Mouse (Mus musculus): Measurements from ENCODE around the gene Rtl10.

Gene Rtl10

DNA sequence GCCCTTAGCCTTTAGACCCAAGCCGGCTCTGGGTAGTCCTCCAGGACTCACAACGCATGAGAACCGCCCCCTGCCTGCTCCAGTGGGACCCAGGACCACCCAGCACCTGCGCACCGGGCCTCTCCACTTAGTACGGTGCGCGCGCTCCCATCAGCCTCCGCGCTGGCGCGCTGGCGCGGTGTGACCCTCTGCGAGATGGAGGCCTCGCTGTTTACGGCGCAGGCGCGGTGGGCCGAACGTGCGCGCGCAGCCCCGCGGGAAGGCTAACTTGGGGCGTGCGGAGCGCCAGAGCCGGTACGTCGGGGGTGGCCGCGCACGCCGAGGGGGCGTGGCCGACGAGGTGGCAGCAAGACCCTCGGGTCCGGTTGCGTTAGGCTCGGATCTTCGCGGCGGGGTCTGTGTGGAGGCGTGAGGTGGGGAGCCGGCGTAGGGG is at the start of gene Rtl10, which contains the start of gene Gnb1l:
TSS of gene Rtl10 (plus strand) at position 344 of the 433 bp plus-strand sequence.
TSS of gene Gnb1l (plus strand) at position 156 of the 433 bp plus-strand sequence.
- peak; percentile 96 to 97 for DNase-seq

DNA sequence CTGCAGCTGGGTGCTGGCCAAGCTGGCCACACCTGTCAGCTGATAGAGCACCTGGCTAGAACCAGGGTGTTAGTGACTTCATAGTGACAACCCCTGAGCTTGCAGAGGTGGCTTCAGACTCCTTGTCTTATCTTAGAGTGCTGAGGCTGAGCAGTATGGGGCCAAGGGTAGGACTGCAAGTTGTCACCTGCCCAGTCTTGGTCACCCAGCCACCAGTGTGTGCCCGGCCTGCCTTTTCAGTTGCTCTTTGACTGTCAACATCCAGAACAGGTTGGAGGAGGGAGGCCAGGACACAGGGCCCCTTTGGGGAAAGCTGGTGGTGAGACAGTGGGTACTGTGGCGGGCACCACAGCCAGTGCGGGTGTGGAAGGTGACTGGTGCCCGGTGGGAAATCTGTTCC is 49.7 kb upstream of the Rtl10 start:
- no peak for DNase-seq

DNA sequence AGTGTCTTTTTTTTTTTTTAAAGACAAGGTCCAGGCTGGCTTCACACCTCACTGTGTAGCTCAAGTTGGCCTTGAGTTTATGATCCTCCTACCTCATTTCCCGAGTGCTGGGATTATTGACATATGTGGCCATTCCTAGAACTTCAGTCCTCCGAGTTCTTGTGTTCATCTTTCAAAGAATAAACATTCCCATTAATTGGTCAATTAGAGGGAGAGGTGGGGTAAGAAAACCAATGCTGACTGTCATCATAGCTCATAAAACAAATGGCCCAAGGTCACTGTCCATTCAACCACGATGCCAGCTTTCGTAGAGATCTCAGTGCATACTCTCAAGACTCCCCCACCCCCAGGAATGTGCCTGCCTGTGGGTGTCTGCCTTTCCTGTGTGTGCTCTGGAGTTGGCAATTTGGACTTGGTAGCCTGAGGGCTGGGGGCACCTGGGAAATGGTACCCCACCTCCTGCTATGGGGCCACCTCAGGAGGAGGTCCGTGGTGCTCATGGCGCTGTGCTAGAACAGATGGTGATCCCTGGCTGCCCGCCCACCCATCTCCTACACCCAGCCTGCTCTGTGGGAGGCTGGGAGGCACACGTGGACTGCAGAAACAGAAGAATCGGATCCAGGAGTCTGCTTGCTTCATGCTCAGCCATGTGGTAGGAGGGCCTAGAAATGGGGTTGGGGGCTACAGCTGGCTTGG is 47.1 kb upstream of the Rtl10 start:
- no peak for DNase-seq

DNA sequence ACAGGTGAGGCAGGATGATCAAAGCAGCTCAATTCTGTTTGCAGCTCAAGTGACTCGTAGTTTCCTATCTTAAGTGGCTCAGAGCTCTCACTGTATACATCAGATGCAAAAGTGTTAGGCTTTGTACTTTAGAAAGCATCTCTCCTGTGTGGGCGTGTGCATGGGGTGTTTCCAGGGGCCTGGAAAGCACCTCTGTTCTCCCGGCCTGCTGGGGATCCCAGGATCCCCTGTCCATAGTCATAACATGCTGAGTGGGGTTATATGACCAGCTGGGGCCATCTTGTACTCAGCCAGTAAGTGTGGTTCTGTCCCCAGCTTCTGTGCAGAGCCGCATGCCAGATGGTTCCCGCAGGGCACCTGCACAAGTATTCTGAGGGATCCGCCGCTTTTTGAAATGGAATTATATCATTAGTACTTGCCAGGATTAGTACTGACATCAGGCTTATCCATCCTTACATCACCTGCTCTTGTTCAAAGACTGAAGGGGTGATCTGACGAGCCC is 46.3 kb upstream of the Rtl10 start:
- no peak for DNase-seq

DNA sequence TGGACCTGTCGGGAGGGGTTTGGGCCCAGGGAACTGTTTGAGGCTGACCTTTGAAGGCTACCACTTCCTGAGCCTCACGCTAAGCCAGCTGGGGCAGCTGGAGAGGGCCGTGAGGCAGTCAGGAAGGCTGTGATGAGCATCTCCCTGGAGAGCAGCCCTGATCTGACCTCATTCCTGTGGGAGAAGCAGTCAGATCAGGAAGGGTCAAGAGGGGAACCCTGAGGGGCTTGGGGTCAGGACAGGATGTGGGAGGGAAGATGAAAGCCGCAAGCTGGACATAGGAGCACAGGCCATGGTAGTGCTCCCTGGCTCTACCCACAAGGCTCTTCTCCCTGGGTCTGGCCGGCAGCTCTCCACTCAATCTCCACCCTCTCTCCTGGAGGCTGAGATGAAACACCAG is 44.9 kb upstream of the Rtl10 start:
- DNase-seq = peak; percentile 51 to 55

DNA sequence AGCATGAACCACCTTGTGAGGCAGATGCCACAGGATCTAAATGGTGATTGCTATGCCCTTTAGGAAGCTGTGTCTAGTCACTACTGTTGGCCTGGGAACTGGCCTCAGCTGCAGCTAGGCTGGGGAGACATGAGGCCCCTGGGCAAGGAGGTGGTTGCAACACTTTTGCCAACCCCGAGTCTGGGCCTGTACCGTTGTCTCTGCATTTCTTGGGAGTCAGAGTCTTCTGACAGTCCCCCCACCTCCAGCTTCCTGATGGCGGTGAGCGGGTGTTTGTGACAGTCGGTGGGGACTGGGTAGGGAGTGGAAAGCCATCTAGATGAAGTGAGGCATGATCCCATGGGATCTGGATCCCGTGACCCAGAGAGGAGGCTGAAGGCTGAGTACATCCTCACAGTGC is 43.3 kb upstream of the Rtl10 start:
- no peak for DNase-seq

DNA sequence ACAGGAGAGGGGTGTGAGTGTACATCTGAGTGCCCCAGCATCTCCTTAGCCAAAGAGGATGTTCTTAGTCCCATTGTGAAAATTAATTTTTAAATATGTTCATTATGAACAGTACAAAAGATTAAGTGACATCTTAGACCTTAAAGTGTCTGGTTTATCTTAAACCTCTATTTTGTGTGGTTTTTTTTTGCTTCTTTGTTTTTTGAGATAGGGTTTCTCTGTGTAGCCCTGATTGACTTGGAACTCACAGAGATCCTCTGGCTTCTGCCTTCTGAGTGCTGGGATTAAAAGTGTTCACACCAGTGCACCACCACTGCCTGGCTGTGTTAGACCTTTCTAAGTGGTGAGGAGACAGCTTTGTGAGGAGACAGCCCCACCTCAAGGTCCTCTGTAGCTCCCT is 40.0 kb upstream of the Rtl10 start:
- no peak for DNase-seq

DNA sequence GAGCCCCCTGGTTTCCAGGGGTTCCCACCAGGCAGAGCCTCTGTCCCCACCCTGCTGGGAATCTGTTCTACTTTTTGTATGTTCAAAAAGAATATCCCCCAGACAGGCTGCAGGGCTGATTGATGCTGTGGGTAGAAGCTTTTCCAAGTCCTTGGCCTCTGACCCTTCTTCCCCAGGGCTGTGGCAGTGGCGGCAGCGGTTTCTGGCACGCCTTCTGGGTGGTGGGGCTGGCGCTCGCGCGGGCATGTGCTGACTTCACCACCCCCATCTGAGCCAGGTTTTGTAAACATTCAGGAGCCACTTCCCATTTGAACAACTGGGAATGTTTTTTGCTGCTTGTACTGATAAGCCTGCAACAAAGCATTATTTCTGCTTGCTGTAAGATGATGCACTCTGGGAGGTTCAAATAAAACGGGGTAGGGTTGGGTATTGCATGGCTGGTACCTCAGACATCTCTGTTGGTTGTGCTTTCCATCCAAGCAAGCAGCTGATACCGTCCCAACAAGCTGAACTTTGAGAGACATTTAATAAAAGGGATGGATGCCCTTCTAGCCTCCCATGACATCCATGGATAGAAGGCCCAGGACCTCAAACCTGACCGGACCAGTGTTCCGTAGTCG is 39.3 kb upstream of the Rtl10 start:
- DNase-seq = no peak

DNA sequence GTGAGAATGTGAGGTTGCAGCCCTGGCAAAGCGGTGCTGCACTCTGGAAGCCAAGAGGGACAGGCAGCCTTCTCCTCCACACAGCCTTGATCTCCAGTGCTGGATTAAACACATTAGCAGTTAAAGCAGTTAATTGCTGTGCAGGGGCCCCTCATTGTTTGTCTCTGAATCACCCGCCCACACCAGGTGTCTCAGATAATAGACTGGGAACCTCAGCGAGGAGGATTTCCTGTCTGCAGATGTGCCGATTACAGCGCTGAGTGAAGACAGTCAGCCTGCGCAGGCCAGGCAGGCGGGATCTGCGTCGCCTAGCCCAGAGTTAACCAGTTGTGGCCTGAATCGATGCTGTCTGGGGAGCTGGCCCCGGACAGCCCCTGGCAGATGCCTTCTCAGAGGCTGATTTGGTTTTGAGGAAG is 38.7 kb upstream of the Rtl10 start:
- no peak for DNase-seq

DNA sequence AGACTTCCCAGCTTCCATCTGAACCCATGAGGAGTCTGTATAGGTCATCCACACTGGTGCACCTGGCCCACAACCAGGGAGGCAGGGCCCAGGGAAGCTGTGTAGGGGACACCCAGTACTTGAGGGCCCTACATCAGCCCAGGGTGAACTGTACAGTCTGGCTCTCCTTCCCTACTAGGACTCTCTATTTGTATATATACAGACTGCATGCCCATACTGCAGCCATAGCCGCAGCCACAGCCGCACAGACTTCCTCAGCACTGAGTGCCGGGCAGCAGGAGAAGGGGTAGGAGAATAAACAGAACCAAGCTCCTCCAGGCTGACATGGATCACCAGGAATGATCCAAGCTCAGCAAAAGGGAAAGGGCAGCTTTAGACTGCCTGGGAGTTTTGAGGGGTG is 37.9 kb upstream of the Rtl10 start:
- DNase-seq = no peak

DNA sequence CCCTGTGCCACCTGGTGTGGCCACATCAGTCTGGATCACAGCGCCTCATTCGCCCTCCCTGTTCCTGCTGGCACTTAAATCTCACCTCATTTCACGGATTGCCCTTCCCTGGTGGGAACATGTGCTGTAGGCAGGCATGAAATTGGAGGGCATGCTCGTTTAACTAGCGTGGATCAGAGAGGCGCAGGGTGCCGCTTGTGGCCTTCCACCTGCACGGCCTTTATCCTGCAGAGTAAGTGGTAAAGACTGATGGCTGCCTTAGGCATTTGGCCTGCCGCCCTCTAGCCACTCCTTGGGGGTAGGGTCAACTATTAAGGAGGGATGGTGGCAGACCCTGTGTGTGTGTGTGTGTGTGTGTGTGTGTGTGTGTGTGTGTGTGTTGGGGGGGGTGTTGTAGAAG is 36.7 kb upstream of the Rtl10 start:
- DNase-seq = no peak

DNA sequence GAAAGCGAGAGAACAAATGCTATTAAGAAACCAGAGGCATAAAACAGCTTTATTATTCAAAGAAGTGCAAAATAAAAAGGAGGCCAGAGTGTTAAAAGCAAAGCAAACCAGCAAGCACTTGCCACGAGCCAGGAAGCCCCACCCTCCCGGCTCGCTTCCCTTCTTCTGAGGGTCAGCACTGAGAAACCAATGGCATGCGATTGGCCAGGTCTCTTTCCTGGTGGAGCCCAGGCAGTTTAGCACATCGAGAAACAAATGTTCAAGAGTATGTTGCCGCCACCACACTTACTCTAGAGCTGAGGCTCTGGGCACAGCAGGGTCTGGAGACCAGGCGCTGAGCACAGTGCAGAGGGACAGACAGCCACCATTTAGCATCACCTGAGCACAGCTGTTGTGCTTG is 36.1 kb upstream of the Rtl10 start:
- DNase-seq = peak; percentile 28 to 54

DNA sequence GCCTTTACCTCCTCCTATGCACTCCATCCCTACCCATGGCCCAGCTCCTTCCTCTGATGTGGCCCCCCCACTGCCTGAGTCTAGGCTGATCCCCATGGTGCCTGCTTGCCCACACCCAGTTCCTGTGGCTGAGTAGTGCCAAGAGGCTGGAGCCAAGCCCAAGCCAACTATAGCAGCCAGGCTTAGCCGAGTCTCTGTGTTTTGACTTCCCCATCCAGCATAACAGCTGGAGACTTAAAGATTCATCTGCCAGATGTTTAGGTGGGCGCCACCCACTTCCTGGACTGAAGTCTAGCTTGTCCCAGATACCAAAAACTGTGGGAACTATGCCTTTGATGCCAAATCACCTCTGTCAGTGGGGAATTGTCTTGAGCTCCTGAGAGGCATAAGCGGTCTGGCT is 34.4 kb upstream of the Rtl10 start:
- DNase-seq = peak in 1 of 2 experiments; percentile 55

DNA sequence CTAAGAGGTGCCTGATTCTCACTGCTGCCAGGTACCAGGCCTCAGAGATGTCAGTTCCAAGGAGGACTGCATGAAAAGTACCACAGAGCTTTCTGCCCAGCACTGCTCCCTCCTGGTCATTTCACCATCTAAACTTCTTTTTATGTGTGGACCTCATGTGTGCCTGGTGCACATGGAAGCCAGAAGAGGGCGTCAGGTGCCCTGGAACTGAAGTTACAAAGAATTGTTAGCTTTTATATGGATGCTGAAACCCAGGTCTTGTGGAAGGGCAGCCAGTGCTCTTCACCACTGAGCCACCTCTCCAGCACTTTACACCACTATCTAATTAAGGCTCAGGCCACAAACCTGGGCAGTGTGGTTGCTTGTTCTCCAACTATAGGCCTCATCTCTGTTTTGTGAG is 27.9 kb upstream of the Rtl10 start:
- DNase-seq = peak in 1 of 2 experiments; percentile 17

DNA sequence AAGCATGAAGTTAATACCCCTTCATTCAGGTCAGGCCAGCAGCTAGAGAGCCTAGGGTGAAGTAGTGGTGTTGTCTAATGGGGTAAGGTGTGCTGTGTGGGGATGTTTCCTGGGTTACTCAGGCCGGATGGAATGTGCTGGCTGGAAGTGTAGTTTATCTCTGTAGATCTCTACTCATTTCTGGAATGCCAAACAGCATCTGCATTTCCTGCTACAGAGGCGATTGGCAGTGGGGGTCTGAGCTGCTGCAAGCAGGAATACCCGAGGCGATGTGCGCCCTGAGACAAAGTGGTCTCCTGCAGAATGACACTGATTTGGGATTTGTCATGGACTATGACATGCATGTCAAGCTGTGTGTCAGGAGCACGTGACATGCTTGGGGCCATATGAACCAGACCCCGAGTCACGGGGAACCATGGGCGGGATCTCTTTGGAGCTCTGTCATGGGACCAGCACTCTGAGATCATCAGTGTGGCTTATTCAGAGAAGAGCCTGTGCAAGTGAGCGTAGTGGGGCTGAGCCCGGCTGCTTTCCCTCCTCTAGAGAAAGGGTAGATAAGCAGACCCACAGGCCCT is 27.2 kb upstream of the Rtl10 start:
- peak in 1 of 2 experiments; percentile 26 for DNase-seq

DNA sequence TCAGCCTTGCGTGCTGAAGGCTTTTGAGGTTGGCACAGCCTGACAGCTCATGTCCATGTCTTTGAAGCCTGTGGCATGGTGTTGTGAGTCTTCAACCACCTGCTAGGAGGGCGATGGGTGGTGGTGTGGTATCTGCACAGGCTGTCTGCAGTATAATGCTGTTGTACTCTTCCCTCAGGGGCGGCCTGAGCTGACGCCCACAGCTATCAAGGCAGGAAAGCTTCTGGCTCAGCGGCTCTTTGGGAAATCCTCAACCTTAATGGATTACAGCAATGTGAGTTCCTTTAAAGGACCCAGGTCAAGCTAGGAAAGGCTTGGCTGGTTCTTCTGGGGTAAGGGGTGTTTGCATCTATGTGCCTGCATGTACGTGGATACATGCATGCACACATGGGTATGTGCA is 26.7 kb upstream of the Rtl10 start:
- peak in 1 of 2 experiments; percentile 18 for DNase-seq

DNA sequence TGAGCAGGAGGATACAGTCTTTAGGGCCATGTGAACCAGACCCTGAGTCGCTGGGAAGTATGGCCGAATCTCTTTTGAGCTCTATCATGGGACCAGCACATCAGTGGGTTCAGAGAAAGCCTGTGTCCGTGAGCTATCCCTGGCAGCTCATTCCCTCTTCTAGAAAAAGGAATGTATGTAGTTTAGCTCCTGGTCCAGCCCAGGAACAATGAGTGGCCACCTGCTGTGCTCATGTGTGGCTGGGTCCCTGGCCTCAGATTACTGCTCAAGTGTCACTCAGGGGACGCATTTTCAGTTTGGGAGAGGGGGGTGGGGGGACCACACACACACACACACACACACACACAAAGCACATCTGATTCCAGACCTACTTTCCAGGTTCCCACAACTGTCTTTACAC is 26.3 kb upstream of the Rtl10 start:
- DNase-seq = peak in 1 of 2 experiments; percentile 15

DNA sequence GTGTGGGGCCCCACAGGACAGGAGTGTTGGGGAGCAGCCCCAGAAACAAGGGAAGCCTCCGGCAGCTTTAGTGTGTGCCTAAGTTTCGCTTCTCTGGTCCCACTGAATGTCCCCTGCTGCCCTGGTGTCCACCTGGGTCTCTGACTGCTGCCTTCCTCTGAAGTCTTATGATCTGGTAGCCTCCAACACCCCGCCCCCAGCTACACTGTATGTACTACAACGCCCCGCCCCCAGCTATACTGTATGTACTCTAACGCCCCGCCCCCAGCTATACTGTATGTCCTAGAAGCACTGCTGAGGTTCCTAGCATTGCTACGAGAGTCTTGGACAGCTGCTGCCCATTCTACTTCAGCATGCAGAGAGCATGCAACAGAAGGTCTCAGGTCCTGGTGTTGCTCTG is 25.7 kb upstream of the Rtl10 start:
- no peak for DNase-seq

DNA sequence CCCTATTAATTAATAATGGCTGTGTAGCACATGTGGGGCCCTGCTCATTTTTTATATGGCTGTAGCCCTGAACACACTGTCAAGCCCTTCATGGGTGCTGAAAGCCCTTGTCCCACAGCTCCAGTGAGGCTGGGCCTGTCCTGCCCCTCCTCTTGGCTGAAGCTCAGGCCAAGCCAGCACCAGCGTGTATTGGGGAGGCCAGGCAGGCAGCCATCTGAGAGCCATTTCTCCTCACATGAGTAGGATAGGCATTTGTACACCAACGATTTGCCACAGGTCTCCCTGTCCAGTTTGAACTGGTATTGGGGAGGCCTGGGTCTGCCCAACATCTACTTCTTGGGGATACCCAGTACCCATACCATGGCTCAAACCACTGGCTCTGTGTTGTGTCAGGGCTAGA is 24.7 kb upstream of the Rtl10 start:
- peak in 1 of 2 experiments; percentile 32 for DNase-seq

DNA sequence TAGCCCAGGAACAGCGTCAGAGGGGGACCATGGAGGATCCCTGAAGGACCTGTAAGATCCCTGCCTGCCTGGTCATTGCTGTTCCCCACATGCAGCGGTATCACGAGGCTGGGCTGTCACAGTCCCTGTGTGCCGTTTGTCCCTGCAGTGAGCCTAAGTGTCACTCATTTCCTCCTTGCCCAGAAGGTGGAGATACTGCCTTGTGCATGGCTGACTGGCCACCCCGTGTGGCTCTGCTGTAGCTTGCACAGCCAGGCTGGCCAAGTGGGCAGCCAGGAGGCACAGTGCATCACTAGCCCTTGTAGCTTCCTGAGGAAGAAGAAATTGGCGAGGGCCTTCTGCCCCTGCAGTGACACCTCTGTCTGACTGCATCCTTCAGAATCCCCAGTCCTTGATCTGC is 20.7 kb upstream of the Rtl10 start:
- peak in 1 of 2 experiments; percentile 28 for DNase-seq

DNA sequence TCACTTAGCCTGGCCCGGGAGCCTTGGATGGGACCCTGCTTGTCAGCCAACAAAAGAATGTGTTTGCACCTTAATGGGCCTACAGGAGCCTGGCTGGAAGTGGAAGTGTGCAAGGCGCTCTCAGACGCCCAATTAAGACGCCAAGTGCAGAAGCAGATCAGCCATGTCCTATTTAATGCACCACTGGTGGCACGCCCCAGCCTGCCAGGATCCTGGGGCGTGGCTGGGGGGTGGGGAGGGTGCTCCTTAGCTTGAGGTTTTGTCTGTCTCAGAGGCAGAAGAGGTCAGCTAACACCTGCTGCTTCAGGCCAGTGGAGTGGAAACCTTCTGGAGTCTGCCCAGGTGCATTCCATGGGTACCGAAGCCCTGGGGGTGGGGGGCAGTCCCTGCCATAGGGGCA is 19.0 kb upstream of the Rtl10 start:
- peak in 1 of 2 experiments; percentile 45 for DNase-seq

DNA sequence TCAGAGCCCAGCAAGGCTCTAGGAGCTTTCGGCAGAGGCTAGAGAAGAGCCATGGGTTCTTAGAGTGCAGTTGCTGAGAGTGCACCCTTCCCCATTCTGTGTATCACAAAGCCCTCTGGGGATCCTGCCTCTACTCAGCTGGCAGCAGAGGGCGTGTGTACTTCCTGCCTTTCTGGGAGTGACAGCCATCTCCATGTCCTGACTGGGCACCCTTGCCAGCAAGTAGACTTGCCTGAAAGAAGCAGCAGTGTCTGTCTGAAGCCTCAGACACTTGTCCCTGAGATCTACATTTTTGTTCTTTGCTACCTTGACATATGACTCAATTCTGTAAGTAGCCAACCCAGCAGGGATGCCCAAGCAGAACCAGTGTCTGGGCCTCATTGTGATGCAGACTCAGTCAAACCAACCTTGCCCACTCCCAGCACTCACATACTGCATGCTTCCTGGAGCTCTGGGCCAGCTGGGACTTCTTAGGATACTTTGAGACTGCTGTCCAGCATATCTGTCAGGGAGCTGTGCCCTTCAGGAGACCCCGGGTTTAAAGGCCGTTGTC is 17.7 kb upstream of the Rtl10 start:
- peak in 1 of 2 experiments; percentile 29 for DNase-seq

DNA sequence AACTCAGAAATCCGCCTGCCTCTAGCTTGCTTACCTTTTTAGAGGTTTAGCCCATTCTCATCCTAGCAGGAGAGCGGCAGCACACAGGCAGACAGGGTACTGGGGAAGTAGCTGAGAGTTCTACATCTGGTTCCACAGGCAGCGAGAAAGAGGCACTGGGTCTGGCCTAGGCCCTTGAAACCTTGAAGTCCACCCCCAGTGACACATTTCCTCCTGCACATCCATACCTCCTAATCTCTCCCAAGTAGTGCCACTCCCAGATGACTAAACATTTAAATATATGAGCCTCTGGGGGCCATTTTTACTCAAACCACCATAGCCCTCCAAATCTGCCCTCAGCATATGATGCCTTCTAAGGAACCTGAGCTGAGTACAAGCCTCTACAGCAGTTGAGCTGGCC is 16.3 kb upstream of the Rtl10 start:
- peak in 1 of 2 experiments; percentile 4 for DNase-seq

DNA sequence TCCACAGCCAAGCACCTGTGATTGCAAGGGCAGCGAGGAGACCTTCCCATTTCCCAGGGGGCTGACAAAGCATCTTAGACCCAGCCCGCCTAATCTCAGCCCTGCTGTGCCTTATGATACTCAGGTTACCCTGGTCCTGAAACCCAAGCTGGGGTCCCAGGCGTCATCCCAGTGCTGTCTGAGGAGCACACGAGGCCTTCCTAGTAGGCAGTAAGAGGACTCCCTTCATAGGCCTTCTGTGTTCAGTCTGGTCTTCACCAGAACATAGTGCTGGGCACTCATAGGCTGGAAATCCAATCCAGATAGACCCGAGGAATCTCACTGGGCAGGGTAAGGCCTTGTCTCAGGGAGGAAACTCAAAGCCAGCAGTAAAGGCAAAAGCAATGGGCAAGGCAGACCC is 14.9 kb upstream of the Rtl10 start:
- DNase-seq = no peak
